Mouse (Mus musculus) brown adipose tissue, adult 24 weeks (tissue): ENCODE measurements around the gene Fam20b. TPM values are rescaled to one million over a fixed set of nuclear protein-coding genes. Genes with fewer than 3 reads are reported as not detected.
"Not testable (repeated sequence)": the region's sequence is repeated elsewhere in the genome, so short reads cannot be mapped to it uniquely, and the experiment has no call there.

Source experiments
- H3K27ac ChIP-seq: fragments of 200-500 bp; replicated peaks from 2 replicates; pipeline ENCODE4 v1.5.1; 2012; ENCODE audit warnings: low read depth, mild to moderate bottlenecking, low read length
- H3K4me1 ChIP-seq: fragments of 200-500 bp; 2 replicates; pipeline ENCODE4 v1.6.1; 2012; ENCODE audit warnings: low read length, mixed read lengths; ENCODE audit not compliant: control insufficient read depth, insufficient read depth, insufficient read length
- H3K4me3 ChIP-seq: fragments of 200-500 bp; 2 replicates; pipeline ENCODE4 v1.5.1; 2012; ENCODE audit warnings: low read depth, mild to moderate bottlenecking, low read length, moderate library complexity; ENCODE audit not compliant: insufficient read depth
- polyA plus RNA-seq: library from polyadenylated mRNA; stranded (reverse); fragments of >200 nt; gene quantifications from 2 replicates; pipeline ENCODE4 v1.2.4, GENCODE M21; 2012; ENCODE audit not compliant: missing spikeins, insufficient read depth, insufficient read length

Gene Fam20b
- polyA plus RNA-seq, 1 experiment: 34.7 TPM

DNA sequence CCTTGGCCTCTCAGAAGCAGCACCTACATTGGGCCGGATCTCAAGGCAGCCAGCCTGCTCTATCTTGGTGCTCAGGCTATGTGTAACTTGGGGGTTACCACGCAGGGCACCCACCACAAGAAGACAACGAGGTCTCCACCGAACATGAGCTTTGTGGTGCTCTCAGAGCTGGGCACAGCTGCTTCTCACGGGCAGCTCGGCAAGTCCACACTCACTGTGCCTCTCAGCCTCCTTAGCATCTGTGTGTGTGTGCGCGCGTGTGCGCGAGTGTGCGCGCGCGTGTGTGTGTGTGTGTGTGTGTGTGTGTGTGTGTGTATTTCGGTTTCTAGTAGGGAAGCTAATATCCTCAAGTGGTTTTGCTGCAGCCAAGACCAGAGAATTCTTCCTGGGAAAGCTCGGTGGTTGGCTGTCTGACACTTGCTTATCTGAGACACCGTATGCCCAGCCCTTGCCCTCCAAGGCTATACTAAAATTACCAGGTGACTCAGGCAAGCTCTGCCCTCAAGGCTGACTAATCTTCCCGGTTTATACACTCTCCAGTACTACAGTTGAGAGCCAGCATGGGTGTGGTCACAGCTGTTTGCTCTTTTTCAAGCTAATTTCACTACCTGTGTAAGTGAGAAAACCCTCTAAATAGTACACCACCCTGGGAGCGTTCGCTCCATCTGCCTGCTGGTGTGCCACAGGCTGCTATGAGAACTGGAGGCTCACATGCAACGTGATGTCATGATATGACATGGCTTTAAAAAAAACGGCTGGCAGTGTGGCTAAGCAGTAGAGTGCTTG is 51.6 kb downstream of the Fam20b start:
- H3K27ac ChIP-seq: no peak overlapping the region
- no peak overlapping the region for H3K4me3 ChIP-seq
- peaks cover 2% of the 10 kb centered on the region; the same call in 1 of the 2 replicates for H3K4me1 ChIP-seq

DNA sequence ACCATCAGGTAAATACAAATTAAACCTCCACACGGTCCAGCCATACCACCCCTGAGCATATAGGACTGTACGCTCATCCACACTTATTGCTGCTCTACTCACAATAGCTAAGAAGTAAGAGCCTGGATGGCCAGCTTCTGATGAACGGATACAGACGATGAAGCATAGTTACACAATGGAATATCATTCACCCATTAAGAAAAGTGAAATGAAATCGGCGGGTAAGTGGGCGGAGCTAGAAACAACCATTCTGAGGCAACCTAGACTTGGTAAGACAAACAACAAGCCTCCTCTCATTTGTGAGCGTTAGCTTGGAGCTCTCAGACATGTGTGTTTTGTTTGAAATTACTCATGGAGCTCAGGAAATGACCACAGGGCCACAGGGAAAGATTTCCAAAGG is 53.1 kb downstream of the Fam20b start:
- H3K27ac ChIP-seq: no peak overlapping the region
- H3K4me3 ChIP-seq: no peak overlapping the region
- H3K4me1 ChIP-seq: peaks cover 5% of the 10 kb centered on the region; the same call in 1 of the 2 replicates

DNA sequence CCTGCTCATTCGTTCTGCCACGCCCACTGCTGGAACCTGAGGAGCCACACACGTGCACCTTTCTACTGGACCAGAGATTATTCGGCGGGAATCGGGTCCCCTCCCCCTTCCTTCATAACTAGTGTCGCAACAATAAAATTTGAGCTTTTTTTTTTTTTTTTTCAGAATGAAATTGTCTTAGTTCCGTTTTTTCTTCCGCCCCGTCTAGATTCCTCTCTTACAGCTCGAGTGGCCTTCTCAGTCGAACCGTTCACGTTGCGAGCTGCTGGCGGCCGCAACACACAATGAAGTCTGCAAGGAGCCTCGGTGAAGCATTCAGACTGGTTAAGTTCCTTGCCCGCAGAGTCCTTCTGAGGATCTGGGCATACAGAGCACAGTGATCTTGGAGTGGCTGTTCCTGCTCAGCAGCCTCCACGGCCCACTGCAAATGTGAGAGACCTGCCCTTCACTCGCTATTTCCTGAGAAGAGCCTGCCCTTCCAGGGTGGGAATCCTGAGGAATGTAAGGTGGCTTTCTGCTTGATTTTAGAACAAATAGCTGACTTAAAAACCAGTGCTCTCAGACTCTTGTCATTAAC is 58.1 kb downstream of the Fam20b start:
- H3K27ac ChIP-seq, H3K4me3 ChIP-seq, H3K4me1 ChIP-seq: not testable (repeated sequence)

DNA sequence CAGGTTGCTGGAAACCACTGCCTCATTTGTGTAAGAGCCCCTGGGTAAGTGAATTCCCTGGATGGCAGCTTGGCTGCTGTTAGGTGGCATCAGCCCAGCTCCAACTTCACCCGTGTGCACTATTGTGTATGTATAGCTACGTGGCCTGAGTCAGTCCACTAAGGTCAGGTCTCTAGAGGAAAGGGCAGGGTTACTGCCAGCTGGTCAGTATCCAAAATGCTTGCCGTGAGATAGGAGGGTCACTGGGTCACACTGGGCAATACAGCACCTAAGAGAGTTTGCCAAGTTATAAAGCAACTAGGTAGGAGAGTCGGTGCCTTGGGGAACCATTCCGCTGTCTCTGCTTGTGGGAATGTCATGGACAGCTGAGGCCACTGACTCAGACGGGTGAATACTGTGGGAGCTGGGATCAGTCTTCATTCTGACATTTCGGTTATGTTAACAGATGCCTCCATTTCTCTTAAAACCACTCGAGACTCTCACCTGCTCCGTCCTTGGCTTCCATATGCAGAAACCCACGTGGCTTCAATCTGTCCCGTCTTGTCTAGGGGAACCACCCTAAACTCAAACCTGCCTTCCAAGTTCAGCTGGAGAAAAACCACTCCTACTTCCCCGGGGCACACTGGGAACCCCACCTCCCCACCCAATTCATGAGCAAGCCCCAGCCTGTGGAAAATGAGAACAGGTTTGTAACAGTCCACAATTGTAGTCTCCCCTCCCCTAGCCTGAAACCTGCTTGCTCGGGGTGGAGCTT is 58.8 kb downstream of the Fam20b start:
- Histone ChIP-seq H3K27ac (no peak overlapping the region), H3K4me3 (no peak overlapping the region), H3K4me1 (peaks cover 10% of the 10 kb centered on the region; the same call in 1 of the 2 replicates)

DNA sequence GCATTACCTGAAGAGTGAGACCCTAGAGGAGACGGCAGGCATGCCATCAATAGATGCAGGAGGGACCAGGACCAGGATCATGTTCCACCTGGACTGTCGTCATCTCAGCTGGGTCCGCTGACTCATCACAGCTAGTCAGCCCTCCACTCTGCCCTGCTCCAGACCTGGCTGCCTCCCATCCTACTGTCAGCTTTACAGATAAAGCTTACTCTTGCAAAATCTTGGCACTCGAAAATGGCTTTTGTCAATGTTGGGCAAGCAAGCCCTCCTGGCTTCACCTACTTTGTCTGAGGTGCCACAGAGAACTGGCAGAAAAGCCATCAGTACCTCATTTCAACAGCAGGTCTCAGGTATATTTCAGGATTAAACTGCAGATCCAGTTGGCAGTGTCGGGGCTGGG is 60.2 kb downstream of the Fam20b start:
- no peak overlapping the region for H3K4me3 ChIP-seq
- H3K4me1 ChIP-seq: peaks cover 11% of the 10 kb centered on the region; the same call in 1 of the 2 replicates
- no peak overlapping the region for H3K27ac ChIP-seq

DNA sequence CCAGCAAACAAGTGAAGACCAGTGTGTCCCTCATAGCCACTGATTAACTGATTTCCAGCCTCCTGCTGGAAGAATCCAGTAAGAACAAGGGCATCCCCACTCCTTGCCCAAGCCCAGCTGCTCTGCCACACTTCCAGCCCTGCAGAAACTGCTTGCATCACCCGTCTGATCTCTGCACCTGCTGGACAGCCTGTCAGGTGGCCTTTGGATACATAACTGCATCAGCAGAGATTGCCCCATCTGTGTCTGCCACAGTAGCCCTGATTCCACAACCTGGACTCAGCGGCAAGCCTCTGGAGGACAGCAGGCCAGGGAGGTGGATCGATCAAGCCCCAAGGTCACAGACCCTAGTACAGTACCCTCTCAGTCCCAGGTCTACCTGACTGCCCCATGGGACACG is 61.4 kb downstream of the Fam20b start:
- Histone ChIP-seq H3K4me3 (no peak overlapping the region), H3K4me1 (peaks cover 11% of the 10 kb centered on the region), H3K27ac (no peak overlapping the region)

DNA sequence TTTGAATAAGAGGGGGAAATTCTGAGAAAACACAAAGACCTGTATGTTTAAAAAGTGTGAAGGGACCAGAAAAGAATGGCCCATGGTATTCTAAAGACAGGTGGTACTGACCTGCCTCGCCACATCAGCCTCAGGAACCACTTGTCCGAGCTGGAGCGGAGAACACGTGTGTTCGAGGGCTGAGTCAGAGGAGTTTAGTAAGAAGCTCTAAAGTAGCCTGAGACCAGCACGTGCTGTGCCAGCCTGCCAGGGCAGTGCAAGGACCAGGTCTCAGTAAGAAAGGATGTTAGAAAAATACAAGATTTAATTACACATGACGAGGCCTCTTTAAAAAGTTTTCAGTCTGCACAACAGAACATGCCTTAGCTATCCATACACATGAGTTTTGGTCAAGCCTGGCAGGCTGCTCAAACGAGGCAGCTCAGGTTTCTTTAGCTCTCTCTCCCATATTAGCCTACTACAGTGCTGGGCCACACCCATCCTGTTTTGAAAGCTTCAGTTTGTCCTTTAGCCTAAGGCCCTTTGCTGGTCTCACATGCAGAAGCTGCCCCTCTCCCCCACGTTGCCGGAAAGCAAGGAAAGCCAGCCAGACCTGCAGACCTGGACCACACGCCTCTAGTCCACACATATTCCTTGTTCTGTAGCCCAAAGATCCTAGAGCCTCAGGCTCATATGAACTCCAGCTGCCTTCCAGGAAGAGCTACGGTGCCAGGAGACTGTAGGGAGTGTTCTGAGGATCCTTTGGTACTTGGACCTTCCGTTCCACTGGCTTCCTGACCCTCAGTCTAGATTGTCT is 64.0 kb downstream of the Fam20b start:
- H3K4me3 ChIP-seq: no peak overlapping the region

DNA sequence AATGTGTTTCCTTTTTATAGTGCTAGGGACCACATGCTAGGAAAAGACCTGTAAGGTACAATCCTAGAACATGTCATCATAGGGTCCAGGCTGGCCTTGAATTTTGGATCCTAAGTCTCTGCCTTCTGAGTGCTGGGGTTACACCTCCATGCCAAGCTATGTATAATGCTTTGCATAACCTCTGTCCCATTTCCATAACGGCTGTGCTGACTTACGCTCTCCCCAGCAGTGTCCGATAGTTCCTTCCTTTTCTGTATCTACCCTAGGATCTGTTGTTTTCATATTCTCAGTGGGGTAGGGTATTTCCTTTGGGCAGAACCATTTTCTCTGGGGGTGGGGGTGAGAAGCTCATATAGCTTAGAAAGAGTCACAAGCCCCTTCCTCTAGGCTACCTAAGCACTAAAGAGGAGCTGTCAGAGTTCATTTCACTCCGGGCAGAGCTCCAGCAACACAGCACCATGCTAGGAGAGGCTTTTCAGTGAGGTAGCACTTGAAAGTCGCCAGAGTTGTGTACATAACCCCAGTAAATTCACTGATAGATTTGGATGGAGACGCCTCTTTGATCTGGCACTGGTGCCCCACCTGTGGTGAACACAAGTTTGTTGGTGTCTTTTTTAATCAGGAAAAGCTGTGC is 66.6 kb downstream of the Fam20b start:
- Histone ChIP-seq H3K4me1 (peaks cover 11% of the 10 kb centered on the region), H3K27ac (peak overlapping the region; percentile 43), H3K4me3 (no peak overlapping the region)

More for the DNA sequence above, 64.0 kb downstream of the Fam20b start:
- H3K4me1 ChIP-seq: peaks cover 13% of the 10 kb centered on the region
- peak overlapping the region; percentile 62 for H3K27ac ChIP-seq

DNA sequence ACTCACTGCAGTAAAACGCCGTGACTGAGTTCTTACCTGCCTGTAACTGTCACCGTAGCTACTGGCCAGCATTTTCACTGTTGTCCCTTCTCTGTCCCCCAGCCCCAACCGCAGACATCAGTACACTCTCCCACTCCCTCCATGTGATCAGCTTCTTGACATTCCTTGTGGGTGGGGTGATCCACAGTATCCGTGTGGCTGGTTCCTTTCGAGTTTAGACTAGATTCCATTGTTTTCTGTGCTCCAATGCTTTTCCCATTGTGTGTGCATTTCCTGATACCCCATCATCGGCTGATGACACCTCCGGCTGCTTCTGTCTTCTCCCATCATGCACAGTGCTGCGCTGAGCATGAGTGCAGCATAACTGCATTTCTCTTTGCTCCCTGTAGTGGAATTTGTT is 68.3 kb downstream of the Fam20b start:
- Histone ChIP-seq H3K4me1 (peaks cover 8% of the 10 kb centered on the region), H3K27ac (peak overlapping the region; percentile 80)

DNA sequence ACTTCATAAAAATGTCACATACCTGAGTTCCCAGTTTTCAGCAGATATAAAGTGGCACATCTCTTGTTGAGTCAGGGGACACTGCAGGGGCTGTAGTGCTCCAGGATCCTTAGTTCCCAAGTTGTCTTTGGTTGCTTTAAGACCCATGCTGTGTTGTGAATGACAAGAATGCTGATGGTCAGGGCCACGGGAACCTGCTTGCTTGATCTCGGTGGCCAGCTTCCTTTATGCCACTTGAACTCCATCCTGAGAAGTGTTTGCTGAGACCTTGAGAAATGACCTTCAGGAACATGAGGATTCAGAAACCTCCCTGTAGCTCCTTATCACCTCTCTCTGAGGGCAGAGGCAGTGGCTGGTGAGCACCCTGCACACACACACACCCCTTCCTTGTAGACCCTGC is 70.2 kb downstream of the Fam20b start:
- H3K4me1 ChIP-seq: peaks cover 6% of the 10 kb centered on the region; the same call in 1 of the 2 replicates

More for the DNA sequence above, 68.3 kb downstream of the Fam20b start:
- H3K4me3 ChIP-seq: no peak overlapping the region

DNA sequence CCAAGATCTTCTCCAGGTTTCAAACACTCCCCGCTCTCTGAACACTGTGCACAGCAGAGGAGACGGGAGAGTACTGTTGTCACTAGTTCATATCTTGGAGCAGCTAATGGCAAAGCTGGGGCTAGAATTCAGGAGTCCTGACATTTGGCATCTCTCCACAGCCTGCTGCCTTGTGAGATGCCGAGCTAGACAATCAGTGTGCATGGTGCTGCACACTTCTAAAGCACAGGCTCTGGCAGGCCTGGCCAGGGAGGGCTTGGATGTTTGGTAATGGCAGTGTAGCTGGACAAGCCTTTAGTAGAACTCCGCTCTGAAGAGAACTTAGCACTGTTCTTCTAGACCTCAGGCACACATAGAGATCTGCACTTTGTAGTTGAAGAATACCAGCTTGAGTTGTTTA is 72.9 kb downstream of the Fam20b start:
- H3K27ac ChIP-seq: no peak overlapping the region
- H3K4me1 ChIP-seq: peaks cover 2% of the 10 kb centered on the region; the same call in 1 of the 2 replicates
- H3K4me3 ChIP-seq: no peak overlapping the region

More for the DNA sequence above, 70.2 kb downstream of the Fam20b start:
- H3K27ac ChIP-seq: no peak overlapping the region
- no peak overlapping the region for H3K4me3 ChIP-seq

DNA sequence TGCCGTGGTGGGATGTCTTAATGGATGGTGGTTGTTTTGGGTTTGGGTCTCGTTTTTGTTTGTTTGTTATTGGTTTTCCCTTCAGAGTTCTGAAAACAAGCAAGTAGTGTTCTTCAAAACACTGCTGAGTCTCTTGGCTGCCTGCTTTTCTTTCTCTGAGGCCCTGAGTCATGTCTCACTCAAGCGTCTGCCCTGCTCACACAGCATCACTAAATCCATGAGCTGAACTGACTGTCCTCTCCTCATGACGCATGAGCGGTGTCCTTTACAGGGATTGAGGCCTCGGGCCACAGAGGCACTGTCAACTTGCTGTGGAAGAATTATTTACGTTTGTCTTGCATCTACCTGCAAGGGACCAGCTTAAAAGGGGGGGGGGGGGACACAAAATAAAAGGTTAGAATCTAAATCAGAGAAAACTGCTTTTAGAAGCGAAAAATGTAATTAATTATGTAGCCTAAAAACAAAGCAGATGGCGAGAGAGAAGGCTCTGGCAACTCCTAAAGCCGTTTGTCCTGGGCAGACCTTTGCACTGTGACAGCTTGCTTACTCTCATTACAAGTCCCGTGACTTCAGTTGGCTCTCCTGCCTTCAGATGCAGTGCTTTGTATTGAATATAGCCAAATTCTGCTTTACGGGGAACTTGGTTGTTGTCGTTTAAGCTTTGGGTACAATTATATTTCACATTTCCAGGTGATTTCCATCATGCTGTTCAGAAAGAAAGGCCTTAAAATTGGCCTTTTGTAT is 73.9 kb downstream of the Fam20b start:
- Histone ChIP-seq H3K4me3 (no peak overlapping the region), H3K27ac (no peak overlapping the region), H3K4me1 (no peaks in the 10 kb centered on the region; the same call in 1 of the 2 replicates)

DNA sequence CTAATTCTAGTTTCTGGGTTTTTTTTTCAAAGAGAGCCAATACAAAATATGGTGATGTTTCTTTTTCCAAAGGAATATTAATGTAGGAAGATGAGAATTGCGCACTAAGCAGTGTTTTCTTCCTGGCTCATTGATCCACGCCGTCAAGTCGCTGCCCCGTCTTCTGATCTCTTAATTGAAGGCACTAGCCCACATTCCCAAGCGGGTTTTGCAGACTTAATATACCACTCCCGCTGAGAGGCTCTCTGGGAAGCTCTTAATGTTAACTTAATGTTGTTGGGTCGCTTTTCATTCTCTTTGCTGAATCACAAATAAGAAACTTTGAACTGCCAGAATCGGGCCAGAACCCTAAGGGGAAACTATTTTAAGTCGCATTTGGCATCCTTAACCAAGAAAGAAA is 74.8 kb downstream of the Fam20b start:
- no peaks in the 10 kb centered on the region; the same call in 1 of the 2 replicates for H3K4me1 ChIP-seq
- H3K27ac ChIP-seq: no peak overlapping the region
- H3K4me3 ChIP-seq: no peak overlapping the region

DNA sequence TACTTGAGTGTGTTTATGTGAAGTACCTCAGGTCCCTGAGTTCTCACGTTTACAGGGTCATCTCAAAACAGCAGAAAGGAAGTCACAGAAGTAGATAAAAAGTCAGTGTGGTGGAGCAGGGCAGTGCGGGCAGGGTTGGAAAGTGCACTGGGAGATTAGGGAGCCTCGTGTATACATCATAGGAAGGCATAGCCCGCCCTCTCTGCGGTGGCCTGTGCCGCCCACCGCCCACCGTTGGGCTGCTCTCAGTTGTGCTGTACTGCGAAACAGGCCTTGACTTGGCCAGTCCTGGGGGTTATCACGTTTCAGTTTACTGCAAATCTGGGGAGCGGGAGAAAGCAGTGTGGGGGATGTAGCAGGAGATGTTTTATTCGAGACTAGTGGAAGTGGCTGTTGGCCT is 76.1 kb downstream of the Fam20b start:
- H3K4me1 ChIP-seq: no peaks in the 10 kb centered on the region; the same call in 1 of the 2 replicates
- H3K27ac ChIP-seq: no peak overlapping the region; the same call in 1 of the 2 replicates
- no peak overlapping the region for H3K4me3 ChIP-seq
